Mouse (Mus musculus) stomach, postnatal 0 days (tissue): ENCODE data around the gene 1600014C10Rik. TPM values are rescaled to one million over a fixed set of nuclear protein-coding genes. Genes with fewer than 3 reads are reported as not detected.
A peak's percentile ranks its signal among the peaks of the same experiment; 100 is the strongest.

Experiments
- ATAC-seq: fragments of 200-750 bp; cut with Nextera tagmentation; 2 replicates; pipeline ENCODE4 v1.8.0; 2017; ENCODE audit not compliant: low FRiP score, low TSS enrichment
- DNase-seq: peaks from one replicate; pipeline ENCODE4 v3.0.0-alpha.2; 2016; ENCODE audit warnings: low spot score
- H3K27ac ChIP-seq: fragments of 300-500 bp; sonication (generic); replicated peaks from 2 replicates; pipeline ENCODE4 v1.5.1; 2014; ENCODE audit warnings: mild to moderate bottlenecking, control low read depth
- H3K27me3 ChIP-seq: fragments of 300-500 bp; sonication (generic); 2 replicates; pipeline ENCODE4 v1.6.1; 2014; ENCODE audit warnings: low read length; ENCODE audit not compliant: control insufficient read depth, insufficient read depth
- H3K36me3 ChIP-seq: fragments of 300-500 bp; sonication (generic); 2 replicates; pipeline ENCODE4 v1.6.1; 2014; ENCODE audit warnings: low read length, mixed read lengths; ENCODE audit not compliant: control insufficient read depth, insufficient read depth
- H3K4me1 ChIP-seq: fragments of 300-500 bp; sonication (generic); replicated peaks from 2 replicates; pipeline ENCODE4 v1.6.1; 2014; ENCODE audit warnings: antibody characterized with exemption; ENCODE audit not compliant: control insufficient read depth, insufficient read depth
- H3K4me2 ChIP-seq: fragments of 300-500 bp; sonication (generic); replicated peaks from 2 replicates; pipeline ENCODE4 v1.6.1; 2014; ENCODE audit warnings: low read depth, mild to moderate bottlenecking, control low read depth, moderate library complexity
- H3K4me3 ChIP-seq: fragments of 300-500 bp; sonication (generic); 2 replicates; pipeline ENCODE4 v1.5.1; 2014; ENCODE audit warnings: low read depth, low read length, control low read depth
- H3K9ac ChIP-seq: fragments of 300-500 bp; sonication (generic); 2 replicates; pipeline ENCODE4 v1.6.1; 2014; ENCODE audit warnings: mild to moderate bottlenecking, low read length, control low read depth, mixed read lengths
- H3K9me3 ChIP-seq: fragments of 300-500 bp; sonication (generic); 2 replicates; pipeline ENCODE4 v1.6.1; 2016; ENCODE audit warnings: low read length; ENCODE audit not compliant: control insufficient read depth
- CTCF ChIP-seq: IDR thresholded peaks from 2 replicates; pipeline ENCODE4 v1.5.1; 2016; ENCODE audit warnings: antibody characterized with exemption, low read depth, mild to moderate bottlenecking, moderate library complexity
- EP300 ChIP-seq: optimal IDR thresholded peaks from 2 replicates; pipeline ENCODE3; 2016; ENCODE audit warnings: antibody characterized with exemption
- WGBS: fragments of 180-500 bp; shearing (Covaris S2); extraction: QIAGEN DNeasy Blood & Tissue Kit; methylation state at CpG from one replicate; pipeline ENCODE4 v1.1.7; 2014; 5-methylcytosine and 5-hydroxymethylcytosine counted together
- polyA plus RNA-seq: library from polyadenylated mRNA; unstranded; fragments of >200 nt; fragmentation: Nextera tagmentation; extraction: Ambion mirVana; gene quantifications from 2 replicates; pipeline ENCODE4 v1.2.1, GENCODE M21; 2015

The 1600014C10Rik gene
- polyA plus RNA-seq, 1 experiment from 2014 or later, result 10.3 TPM

DNA sequence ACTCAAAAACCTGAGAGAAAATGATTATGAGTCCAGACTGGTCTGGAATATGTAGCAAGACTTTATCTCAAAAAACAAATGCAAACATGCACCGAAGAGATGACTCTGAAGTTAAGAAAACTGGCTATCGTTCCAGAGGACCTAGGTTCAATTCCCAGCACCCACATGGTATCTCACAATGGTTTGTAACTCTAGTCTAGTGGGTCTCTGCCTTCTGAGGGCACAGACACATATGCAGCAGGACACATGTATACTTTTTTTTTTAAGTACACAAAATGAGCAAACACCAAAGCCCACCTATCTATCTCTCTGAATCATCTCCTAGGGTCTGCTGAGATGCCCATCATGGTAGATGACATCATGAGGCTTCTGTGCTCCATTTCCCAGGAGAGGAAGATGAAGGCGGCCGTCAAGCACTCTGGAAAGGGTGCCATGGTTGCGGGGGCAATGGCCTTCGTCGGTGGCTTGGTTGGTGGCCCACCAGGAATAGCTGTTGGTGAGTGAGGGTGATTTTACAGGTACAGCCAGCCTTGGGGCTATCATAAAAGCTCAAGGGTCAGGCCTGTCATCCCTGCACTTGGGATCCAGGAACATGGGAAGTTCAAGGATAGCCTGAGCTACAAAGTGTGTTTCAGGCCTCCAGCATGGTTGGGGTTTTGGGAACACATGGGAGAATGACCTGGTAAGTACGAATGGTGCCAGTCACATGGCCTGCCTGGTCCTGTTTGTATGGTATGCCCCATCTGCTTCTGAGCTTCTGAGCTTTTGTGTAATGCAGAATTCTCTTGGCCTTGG is 5.5 kb downstream of the 1600014C10Rik start:
- no peaks in the 10 kb centered on the region for H3K36me3 ChIP-seq
- no peak for ATAC-seq
- no peak for DNase-seq
- no peaks in the 10 kb centered on the region for H3K27me3 ChIP-seq
- H3K27ac ChIP-seq, result no peak overlapping the region
- H3K4me3 ChIP-seq, result no peak overlapping the region
- no peak overlapping the region for H3K4me2 ChIP-seq
- no peaks in the 10 kb centered on the region; the same call in 1 of the 2 replicates for H3K4me1 ChIP-seq
- H3K9me3 ChIP-seq, result no peaks in the 10 kb centered on the region
- TF ChIP-seq EP300, result no peak
- no peak for TF ChIP-seq CTCF
- 84% methylated on average over 8 of the region's 8 CpGs for WGBS
- H3K9ac ChIP-seq, result no peak overlapping the region

DNA sequence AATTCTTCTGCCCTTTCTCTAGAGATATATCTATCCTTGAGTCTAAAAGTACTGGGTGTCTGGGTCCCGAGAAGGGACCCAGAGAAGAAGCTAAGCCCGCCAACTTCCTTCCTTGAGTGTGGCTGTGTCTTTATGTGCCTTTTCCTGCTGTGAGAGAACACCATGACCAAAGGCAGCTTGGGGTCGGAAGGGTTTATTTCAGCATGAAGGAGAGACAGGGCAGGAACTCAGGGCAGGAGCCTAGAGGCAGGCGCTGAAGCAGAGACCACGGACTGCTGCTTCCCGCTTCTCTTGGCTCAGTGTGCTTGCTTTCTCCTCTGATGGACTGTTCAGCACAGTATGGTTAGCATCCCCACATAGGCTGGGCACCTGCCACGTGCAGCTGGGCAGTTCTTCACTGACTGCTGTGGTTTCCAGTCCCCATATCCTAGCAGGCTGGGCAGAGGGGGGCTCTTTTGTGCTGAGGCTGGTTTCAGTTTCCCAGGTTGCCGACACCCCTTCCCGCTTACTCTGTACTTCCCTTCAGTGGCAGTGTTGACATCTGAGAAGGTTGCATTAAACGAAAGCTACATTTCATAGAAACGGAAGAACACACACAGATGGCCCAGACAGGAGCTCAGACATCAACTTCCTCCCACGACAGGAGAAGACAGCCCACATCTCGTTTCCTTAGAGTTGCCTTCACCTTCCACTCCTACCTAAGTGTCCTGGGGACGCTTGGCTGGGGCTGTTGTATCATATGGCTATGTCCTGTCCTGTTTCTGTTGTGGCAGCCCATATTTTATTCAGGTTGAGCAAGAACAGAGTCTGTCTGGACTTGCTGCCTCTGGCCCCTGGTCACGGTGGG is 6.3 kb downstream of the 1600014C10Rik start:
- no peaks in the 10 kb centered on the region for H3K36me3 ChIP-seq
- H3K27ac ChIP-seq, result no peak overlapping the region; the same call in 1 of the 2 replicates
- no peaks in the 10 kb centered on the region for H3K9me3 ChIP-seq
- no peak overlapping the region for H3K9ac ChIP-seq
- ATAC-seq, result 0 out of 2 replicates have a peak, but pooled peaks have one; percentile 50
- H3K27me3 ChIP-seq, result no peaks in the 10 kb centered on the region
- no peak for TF ChIP-seq EP300
- no peaks in the 10 kb centered on the region for H3K4me1 ChIP-seq
- no peak overlapping the region for H3K4me2 ChIP-seq
- no peak overlapping the region for H3K4me3 ChIP-seq
- WGBS, result 68% methylated on average over 15 of the region's 15 CpGs
- DNase-seq, result no peak

DNA sequence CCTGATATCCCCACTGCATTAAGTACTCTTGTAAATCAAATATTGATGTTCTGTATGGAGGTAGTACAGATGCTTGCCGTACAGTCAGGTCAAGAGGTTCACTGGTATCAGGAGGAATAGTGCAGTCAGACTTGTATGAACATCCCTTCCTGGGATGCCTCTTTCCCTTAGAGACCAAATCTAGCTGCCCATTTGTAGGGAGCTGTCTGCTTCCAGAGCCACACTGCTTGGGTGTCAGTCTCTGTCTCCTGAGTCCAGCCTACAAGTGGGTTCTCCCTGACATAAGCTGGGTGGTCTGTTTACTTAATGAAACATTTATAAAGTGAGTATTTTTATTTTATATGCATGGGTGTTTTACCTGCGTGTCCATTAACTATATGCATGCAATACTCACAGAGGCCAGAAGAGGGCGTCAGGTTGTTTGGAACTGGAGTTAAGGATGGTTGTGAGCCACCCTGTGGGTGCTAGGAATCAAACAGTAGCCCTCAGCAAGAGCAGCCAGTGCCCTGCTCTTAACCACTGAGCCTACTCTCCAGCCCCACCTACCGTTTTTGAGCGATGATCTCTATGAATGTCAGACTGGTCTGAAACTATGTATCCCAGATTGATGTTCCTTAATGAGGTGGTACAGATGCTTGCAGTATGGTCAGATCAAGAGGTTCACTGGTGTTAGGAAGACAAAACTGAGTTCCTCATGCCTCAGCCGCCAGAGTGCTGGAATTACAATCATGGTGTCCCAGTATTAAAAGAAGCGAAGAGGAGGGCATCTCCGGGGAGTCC is 7.2 kb downstream of the 1600014C10Rik start:
- no peak overlapping the region for H3K27ac ChIP-seq
- no peak for DNase-seq
- H3K36me3 ChIP-seq, result no peaks in the 10 kb centered on the region
- no peaks in the 10 kb centered on the region for H3K9me3 ChIP-seq
- no peak for ATAC-seq
- no peaks in the 10 kb centered on the region for H3K27me3 ChIP-seq
- 89% methylated on average over 8 of the region's 8 CpGs for WGBS
- no peaks in the 10 kb centered on the region for H3K4me1 ChIP-seq
- TF ChIP-seq CTCF (peak; percentile 45), EP300 (no peak)
- no peak overlapping the region for H3K9ac ChIP-seq
- H3K4me3 ChIP-seq, result no peak overlapping the region
- no peak overlapping the region for H3K4me2 ChIP-seq

DNA sequence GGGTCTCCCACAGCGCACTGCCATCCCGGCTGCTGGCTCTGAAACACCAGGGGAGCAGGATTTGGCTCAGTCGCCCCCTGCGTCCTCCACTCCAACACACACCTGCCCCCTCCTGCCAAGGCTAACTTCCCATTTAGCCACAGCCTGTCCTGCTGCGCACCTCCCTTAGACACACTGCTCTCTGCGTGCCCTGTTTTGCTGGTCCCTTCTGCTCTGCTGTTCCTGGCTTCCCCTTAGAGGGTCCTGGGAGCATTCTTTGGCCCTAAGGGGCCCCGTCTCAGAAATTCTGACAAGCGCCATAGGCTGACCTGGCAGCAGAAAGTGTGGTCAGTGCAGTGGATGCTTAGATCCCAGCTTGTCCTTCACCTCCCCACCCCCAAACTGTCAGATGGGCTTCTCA is 8.1 kb downstream of the 1600014C10Rik start:
- DNase-seq, result no peak
- WGBS, result 75% methylated on average over 8 of the region's 8 CpGs
- TF ChIP-seq EP300 (no peak), CTCF (no peak)

DNA sequence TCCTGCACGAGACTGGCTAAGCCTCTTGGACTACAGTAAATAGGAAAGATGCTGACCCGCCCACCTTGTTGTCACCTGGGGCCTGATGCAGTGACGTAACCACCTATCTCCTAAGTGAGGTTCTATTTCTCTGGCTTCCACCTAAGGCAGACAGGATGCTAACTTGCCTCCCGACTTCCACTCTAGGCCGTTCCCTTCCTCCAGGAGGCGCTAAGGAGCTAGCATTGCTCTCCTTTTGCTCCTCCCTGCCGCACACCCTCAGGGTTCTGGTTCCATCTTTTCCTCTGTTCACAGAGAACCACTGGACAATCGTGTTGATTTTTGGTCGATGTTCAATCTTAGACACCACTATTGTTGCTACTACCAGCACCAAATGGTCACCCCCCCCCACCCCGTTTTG is 8.6 kb downstream of the 1600014C10Rik start:
- Histone ChIP-seq H3K36me3 (no peaks in the 10 kb centered on the region; the same call in 1 of the 2 replicates), H3K4me1 (no peaks in the 10 kb centered on the region), H3K27ac (no peak overlapping the region), H3K9me3 (no peaks in the 10 kb centered on the region), H3K4me2 (no peak overlapping the region), H3K27me3 (no peaks in the 10 kb centered on the region), H3K4me3 (no peak overlapping the region), H3K9ac (no peak overlapping the region)
- DNase-seq (no peak), ATAC-seq (no peak)
- TF ChIP-seq EP300 (no peak), CTCF (peak; percentile 61)
- 45% methylated on average over 10 of the region's 10 CpGs for WGBS

More for the DNA sequence above, 8.1 kb downstream of the 1600014C10Rik start:
- H3K4me1 ChIP-seq, result no peaks in the 10 kb centered on the region
- H3K4me3 ChIP-seq, result no peak overlapping the region
- no peaks in the 10 kb centered on the region for H3K27me3 ChIP-seq
- no peak for ATAC-seq
- H3K36me3 ChIP-seq, result no peaks in the 10 kb centered on the region; the same call in 1 of the 2 replicates
- no peak overlapping the region for H3K4me2 ChIP-seq
- no peak overlapping the region for H3K27ac ChIP-seq
- no peak overlapping the region for H3K9ac ChIP-seq
- no peaks in the 10 kb centered on the region for H3K9me3 ChIP-seq
